Mouse (Mus musculus): Measurements from ENCODE around the gene Bckdha. TPM values are rescaled to one million over a fixed set of nuclear protein-coding genes. Genes with fewer than 3 reads are reported as not detected.

Bckdha gene
- polyA plus RNA-seq, 2 experiments = 54.2 to 67.0 TPM

DNA sequence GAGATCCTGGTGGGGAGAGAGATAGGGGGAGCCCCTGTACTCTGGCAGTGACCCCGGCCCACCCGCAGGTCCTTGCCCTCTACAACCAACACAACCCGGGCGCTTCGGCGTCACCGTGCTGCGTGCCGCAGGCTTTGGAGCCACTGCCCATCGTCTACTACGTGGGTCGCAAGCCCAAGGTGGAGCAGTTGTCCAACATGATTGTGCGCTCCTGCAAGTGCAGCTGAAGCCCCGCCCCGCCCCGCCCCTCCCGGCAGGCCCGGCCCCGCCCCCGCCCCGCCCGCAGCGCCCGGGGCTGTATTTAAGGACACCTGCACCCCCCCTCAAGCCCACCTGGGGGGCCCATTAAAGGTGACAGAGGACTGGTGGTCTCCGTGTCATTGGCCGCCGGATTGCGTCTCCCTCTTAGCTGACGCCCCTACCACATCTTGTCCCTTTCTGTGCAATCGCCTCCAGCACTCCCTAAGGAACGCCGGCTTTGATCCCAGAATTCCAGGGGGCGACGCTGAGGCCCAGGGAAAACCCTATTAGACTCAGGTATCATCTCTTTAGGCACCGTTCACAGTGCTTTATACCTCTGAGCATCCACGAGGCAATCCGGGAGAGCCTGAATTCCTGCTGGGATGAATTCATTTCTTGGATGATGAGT, 46.1 kb upstream of the Bckdha start:
- Histone ChIP-seq H3K4me3 (replicated peaks; ENCODE audit: low read length) (peak overlapping the region; percentile 8; the same call in 1 of the 2 replicates), H3K9me3 (ENCODE audit: control insufficient read depth, low read length) (no peaks in the 10 kb centered on the region), H3K27me3 (ENCODE audit: control insufficient read depth, insufficient read depth, low read length) (no peaks in the 10 kb centered on the region; the same call in 1 of the 2 replicates), H3K36me3 (ENCODE audit: control insufficient read depth, insufficient read depth, low read length) (no peaks in the 10 kb centered on the region), H3K27ac (replicated peaks; ENCODE audit: low read depth, low read length) (no peak overlapping the region), H3K4me1 (ENCODE audit: control insufficient read depth, insufficient read depth, low read length) (peaks cover 5% of the 10 kb centered on the region; the same call in 1 of the 2 replicates), H3K9ac (ENCODE audit: low read depth, low read length, severe bottlenecking) (0 out of 2 replicates have a peak overlapping the region, but pooled peaks have one; percentile 25), H3K4me2 (replicated peaks; ENCODE audit: low read depth, low read length, severe bottlenecking) (peak overlapping the region; percentile 43)
- 6% methylated on average over 27 of the region's 37 CpGs for WGBS
- ATAC-seq (ENCODE audit: low FRiP score, low read depth) (no peak), DNase-seq (ENCODE audit: low spot score) (no peak)
- TF ChIP-seq POLR2A (IDR thresholded peaks at IDR 0.05; ENCODE audit: borderline replicate concordance, extremely low read depth, insufficient read depth, insufficient read length) = no peak

DNA sequence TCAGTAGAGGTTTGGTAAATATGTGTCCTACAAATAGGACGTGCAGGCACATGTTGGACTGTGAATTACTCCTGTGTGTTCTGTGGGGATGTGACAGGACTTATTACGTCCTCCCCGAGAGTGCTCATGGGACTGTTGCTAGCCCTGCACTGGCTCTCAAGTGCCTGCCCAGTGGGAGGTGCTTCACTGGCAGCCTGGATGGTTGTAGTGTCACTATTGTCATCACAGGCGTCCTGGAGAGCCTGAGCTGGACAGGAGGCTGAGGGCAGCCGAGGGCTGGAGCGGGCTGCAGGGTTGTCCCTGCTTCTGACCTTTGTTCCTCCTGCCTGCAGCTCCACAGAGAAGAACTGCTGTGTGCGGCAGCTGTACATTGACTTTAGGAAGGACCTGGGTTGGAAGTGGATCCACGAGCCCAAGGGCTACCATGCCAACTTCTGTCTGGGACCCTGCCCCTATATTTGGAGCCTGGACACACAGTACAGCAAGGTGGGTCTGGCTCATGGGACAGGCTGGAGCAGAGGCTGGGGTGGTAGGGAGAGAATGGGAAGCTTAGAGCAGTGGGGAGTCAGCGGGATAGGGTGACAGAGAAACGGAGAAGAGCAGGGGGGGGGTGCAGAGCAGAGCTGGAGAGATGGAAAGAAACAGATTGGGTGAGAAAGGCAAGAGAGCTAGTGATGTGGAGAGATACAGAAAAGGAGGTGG, 45.2 kb upstream of the Bckdha start:
- Histone ChIP-seq H3K36me3 (ENCODE audit: control insufficient read depth, insufficient read depth, low read length) (no peaks in the 10 kb centered on the region), H3K27ac (replicated peaks; ENCODE audit: low read depth, low read length) (no peak overlapping the region), H3K4me1 (ENCODE audit: control insufficient read depth, insufficient read depth, low read length) (peaks cover 5% of the 10 kb centered on the region; the same call in 1 of the 2 replicates), H3K9me3 (ENCODE audit: control insufficient read depth, low read length) (no peaks in the 10 kb centered on the region), H3K9ac (ENCODE audit: low read depth, low read length, severe bottlenecking) (no peak overlapping the region), H3K27me3 (ENCODE audit: control insufficient read depth, insufficient read depth, low read length) (no peaks in the 10 kb centered on the region; the same call in 1 of the 2 replicates), H3K4me3 (replicated peaks; ENCODE audit: low read length) (no peak overlapping the region), H3K4me2 (replicated peaks; ENCODE audit: low read depth, low read length, severe bottlenecking) (no peak overlapping the region)
- 39% methylated on average over 10 of the region's 10 CpGs for WGBS
- ATAC-seq (ENCODE audit: low FRiP score, low read depth) (no peak), DNase-seq (ENCODE audit: low spot score) (no peak)
- TF ChIP-seq POLR2A (IDR thresholded peaks at IDR 0.05; ENCODE audit: borderline replicate concordance, extremely low read depth, insufficient read depth, insufficient read length) = no peak

DNA sequence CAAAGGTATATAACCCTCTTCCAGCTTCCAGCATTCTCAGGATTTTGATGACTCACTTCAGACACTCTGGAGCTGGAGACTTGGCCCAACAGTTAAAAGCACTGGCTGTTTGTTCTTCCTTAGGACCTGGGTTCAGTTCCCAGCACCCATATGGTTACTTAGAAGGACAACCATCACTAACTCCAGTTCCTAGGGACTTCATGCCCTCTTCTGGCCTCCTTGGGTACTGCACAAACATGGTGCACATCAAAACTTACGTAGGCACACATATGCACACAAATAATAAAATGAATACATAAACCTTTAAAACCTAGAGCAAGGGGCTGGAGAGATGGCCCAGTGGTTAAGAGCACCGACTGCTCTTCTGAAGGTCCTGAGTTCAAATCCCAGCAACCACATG, 43.6 kb upstream of the Bckdha start:
- no peaks in the 10 kb centered on the region for H3K4me1 ChIP-seq (ENCODE audit: control insufficient read depth, insufficient read depth, low read length)
- no peak overlapping the region for H3K4me2 ChIP-seq (replicated peaks; ENCODE audit: low read depth, low read length, severe bottlenecking)
- H3K36me3 ChIP-seq (ENCODE audit: control insufficient read depth, insufficient read depth, low read length) = no peaks in the 10 kb centered on the region
- H3K27me3 ChIP-seq (ENCODE audit: control insufficient read depth, insufficient read depth, low read length) = no peaks in the 10 kb centered on the region; the same call in 1 of the 2 replicates
- no peak for TF ChIP-seq POLR2A (IDR thresholded peaks at IDR 0.05; ENCODE audit: borderline replicate concordance, extremely low read depth, insufficient read depth, insufficient read length)
- no peak overlapping the region for H3K9ac ChIP-seq (ENCODE audit: low read depth, low read length, severe bottlenecking)
- no peak overlapping the region for H3K4me3 ChIP-seq (replicated peaks; ENCODE audit: low read length)
- H3K9me3 ChIP-seq (ENCODE audit: control insufficient read depth, low read length) = no peaks in the 10 kb centered on the region
- no peak for ATAC-seq (ENCODE audit: low FRiP score, low read depth)
- H3K27ac ChIP-seq (replicated peaks; ENCODE audit: low read depth, low read length) = no peak overlapping the region
- 94% methylated on average over 2 of the region's 2 CpGs for WGBS
- no peak for DNase-seq (ENCODE audit: low spot score)

DNA sequence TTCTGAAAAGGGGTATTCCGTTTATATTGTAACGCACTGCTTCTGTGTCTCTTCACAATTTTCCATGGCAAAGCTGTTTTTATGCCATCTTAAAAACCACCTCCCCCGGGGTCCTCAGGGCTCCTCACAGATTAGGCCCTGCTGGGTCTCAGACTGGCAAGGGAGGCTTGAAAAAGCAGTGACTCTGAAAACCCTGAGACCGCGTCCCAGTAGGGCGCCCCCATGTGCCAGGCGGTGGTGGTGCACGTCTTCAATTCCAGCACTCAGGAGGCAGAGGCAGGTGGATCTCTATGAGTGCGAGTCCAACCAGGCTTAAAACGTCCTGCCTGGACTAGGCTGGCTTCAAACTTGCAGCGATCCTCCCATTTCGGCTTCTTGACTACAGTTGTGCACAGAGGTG, 42.0 kb upstream of the Bckdha start:
- TF ChIP-seq POLR2A (IDR thresholded peaks at IDR 0.05; ENCODE audit: borderline replicate concordance, extremely low read depth, insufficient read depth, insufficient read length) = no peak
- 78% methylated on average over 12 of the region's 12 CpGs for WGBS
- Histone ChIP-seq H3K36me3 (ENCODE audit: control insufficient read depth, insufficient read depth, low read length) (no peaks in the 10 kb centered on the region), H3K27me3 (ENCODE audit: control insufficient read depth, insufficient read depth, low read length) (no peaks in the 10 kb centered on the region; the same call in 1 of the 2 replicates), H3K4me2 (replicated peaks; ENCODE audit: low read depth, low read length, severe bottlenecking) (no peak overlapping the region), H3K4me3 (replicated peaks; ENCODE audit: low read length) (no peak overlapping the region), H3K9me3 (ENCODE audit: control insufficient read depth, low read length) (no peaks in the 10 kb centered on the region), H3K27ac (replicated peaks; ENCODE audit: low read depth, low read length) (no peak overlapping the region), H3K9ac (ENCODE audit: low read depth, low read length, severe bottlenecking) (no peak overlapping the region), H3K4me1 (ENCODE audit: control insufficient read depth, insufficient read depth, low read length) (no peaks in the 10 kb centered on the region)
- ATAC-seq (ENCODE audit: low FRiP score, low read depth) = no peak
- no peak for DNase-seq (ENCODE audit: low spot score)

DNA sequence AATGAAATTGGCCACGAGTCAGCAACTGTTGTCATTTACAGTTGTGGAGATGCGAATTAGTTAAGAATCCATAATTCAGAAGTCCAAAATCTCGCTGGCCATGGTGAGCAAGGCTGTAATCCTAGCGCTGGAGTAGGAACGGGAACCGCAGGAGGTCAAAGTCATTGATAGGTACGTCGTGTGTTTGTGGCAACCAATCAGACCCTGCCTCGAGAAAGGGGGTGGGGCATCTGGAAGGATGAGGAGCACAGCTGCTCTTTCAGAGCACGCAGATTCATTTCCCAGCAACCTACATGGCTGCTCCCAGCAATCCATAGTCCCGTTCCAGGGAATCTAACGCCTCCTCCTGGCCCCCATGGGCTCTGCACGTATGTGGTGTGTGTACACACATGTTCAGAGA, 41.1 kb upstream of the Bckdha start:
- H3K36me3 ChIP-seq (ENCODE audit: control insufficient read depth, insufficient read depth, low read length) = no peaks in the 10 kb centered on the region
- H3K27me3 ChIP-seq (ENCODE audit: control insufficient read depth, insufficient read depth, low read length) = no peaks in the 10 kb centered on the region; the same call in 1 of the 2 replicates
- DNase-seq (ENCODE audit: low spot score) (no peak), ATAC-seq (ENCODE audit: low FRiP score, low read depth) (no peak)
- H3K27ac ChIP-seq (replicated peaks; ENCODE audit: low read depth, low read length) = no peak overlapping the region
- no peak overlapping the region for H3K4me3 ChIP-seq (replicated peaks; ENCODE audit: low read length)
- H3K4me2 ChIP-seq (replicated peaks; ENCODE audit: low read depth, low read length, severe bottlenecking) = no peak overlapping the region
- TF ChIP-seq POLR2A (IDR thresholded peaks at IDR 0.05; ENCODE audit: borderline replicate concordance, extremely low read depth, insufficient read depth, insufficient read length) = no peak
- H3K4me1 ChIP-seq (ENCODE audit: control insufficient read depth, insufficient read depth, low read length) = no peaks in the 10 kb centered on the region
- WGBS = 54% methylated on average over 13 of the region's 13 CpGs
- H3K9ac ChIP-seq (ENCODE audit: low read depth, low read length, severe bottlenecking) = no peak overlapping the region
- H3K9me3 ChIP-seq (ENCODE audit: control insufficient read depth, low read length) = no peaks in the 10 kb centered on the region
